Mouse (Mus musculus) hindbrain, embryonic 14.5 days (tissue): ENCODE measurements around the gene Birc7. TPM values are rescaled to one million over a fixed set of nuclear protein-coding genes. Genes with fewer than 3 reads are reported as not detected.

Experiments
- ATAC-seq: fragments of 200-750 bp; cut with Nextera tagmentation; 2 replicates; pipeline ENCODE4 v1.8.0; 2017; ENCODE audit warnings: moderate number of reproducible peaks, mild to moderate bottlenecking, moderate TSS enrichment, moderate library complexity; ENCODE audit not compliant: low FRiP score
- DNase-seq: peaks from one replicate; pipeline ENCODE4 v3.0.0-alpha.2; 2015; ENCODE audit warnings: low spot score
- H3K27ac ChIP-seq: fragments of 300-500 bp; sonication (generic); 2 replicates; pipeline ENCODE4 v1.5.1; 2014; ENCODE audit warnings: mild to moderate bottlenecking, moderate library complexity
- H3K27me3 ChIP-seq: fragments of 300-500 bp; sonication (generic); 2 replicates; pipeline ENCODE4 v1.6.1; 2014; ENCODE audit warnings: mild to moderate bottlenecking, low read length, mixed read lengths; ENCODE audit not compliant: control insufficient read depth, insufficient read depth
- H3K36me3 ChIP-seq: fragments of 300-500 bp; sonication (generic); replicated peaks from 2 replicates; pipeline ENCODE4 v1.6.1; 2014; ENCODE audit not compliant: control insufficient read depth, insufficient read depth
- H3K4me1 ChIP-seq: fragments of 300-500 bp; sonication (generic); replicated peaks from 2 replicates; pipeline ENCODE4 v1.6.1; 2014; ENCODE audit warnings: antibody characterized with exemption, low read length, mixed read lengths; ENCODE audit not compliant: control insufficient read depth, insufficient read depth
- H3K4me2 ChIP-seq: fragments of 300-500 bp; sonication (generic); replicated peaks from 2 replicates; pipeline ENCODE4 v1.6.1; 2014; ENCODE audit warnings: mild to moderate bottlenecking, moderate library complexity
- H3K4me3 ChIP-seq: fragments of 300-500 bp; sonication (generic); replicated peaks from 2 replicates; pipeline ENCODE4 v1.5.1; 2014; ENCODE audit warnings: mild to moderate bottlenecking, low read length
- H3K9ac ChIP-seq: fragments of 300-500 bp; sonication (generic); 2 replicates; pipeline ENCODE4 v1.6.1; 2014
- H3K9me3 ChIP-seq: fragments of 300-500 bp; sonication (generic); 2 replicates; pipeline ENCODE4 v1.6.1; 2016; ENCODE audit warnings: low read length; ENCODE audit not compliant: control insufficient read depth
- WGBS: fragments of 180-500 bp; shearing (Covaris S2); extraction: QIAGEN DNeasy Blood & Tissue Kit; methylation state at CpG from one replicate; pipeline ENCODE4 v1.1.7; 2014; 5-methylcytosine and 5-hydroxymethylcytosine counted together
- polyA plus RNA-seq: library from polyadenylated mRNA; unstranded; fragments of >200 nt; fragmentation: Nextera tagmentation; extraction: Ambion mirVana; gene quantifications from 2 replicates; pipeline ENCODE4 v1.2.1, GENCODE M21; 2014

Gene Birc7
- polyA plus RNA-seq, 1 experiment from 2014 or later: 0.33 TPM

DNA sequence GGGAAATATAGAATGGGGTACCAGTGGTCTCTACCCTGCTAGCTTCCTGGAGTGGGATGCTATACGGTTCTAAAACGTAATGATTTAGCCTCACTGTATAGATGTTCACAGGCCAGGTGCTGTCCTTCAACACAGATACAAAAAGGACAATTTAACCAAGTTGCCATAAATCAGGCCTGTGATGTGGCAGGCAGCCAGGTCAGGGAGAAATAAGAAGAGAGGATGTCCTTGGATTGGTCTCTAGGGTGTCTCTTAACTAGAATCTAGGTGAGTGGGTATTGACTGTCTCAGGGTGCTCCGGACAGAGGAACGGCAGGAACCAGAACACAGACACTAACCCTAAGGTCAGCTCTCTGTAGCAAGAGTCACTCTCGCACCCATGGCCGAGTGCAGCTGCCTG is 6.1 kb upstream of the Birc7 start:
- H3K4me1 ChIP-seq: peaks cover 8% of the 10 kb centered on the region
- H3K4me3 ChIP-seq: no peak overlapping the region
- no peak for ATAC-seq

DNA sequence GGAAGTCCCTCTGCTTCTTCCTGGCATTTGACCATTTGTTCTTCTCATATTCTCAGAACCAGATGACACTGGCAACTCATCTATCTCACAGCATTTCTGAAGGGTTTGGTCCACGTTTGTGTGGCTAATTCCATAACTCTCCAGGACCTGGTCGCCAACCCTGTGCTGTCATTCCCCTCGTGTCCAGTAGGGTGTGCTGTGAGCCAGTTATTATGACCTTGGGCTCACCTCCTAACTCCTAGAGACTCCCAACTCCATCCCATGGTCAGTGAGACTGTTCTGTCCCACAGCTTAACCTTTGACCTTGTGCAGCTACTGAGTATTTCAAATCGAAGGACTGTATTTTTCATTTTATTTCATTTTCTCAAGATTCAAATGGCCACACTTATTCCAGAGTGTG is 3.6 kb upstream of the Birc7 start:
- no peak overlapping the region for H3K27ac ChIP-seq
- H3K9ac ChIP-seq: no peak overlapping the region
- H3K27me3 ChIP-seq: no peaks in the 10 kb centered on the region
- ATAC-seq (no peak), DNase-seq (peak; percentile 81)
- WGBS: 4% methylated on average over 4 of the region's 4 CpGs
- no peaks in the 10 kb centered on the region for H3K36me3 ChIP-seq
- no peak overlapping the region for H3K4me3 ChIP-seq
- H3K4me2 ChIP-seq: no peak overlapping the region
- H3K4me1 ChIP-seq: no peaks in the 10 kb centered on the region; the same call in 1 of the 2 replicates
- H3K9me3 ChIP-seq: no peaks in the 10 kb centered on the region

More for the DNA sequence above, 6.1 kb upstream of the Birc7 start:
- no peak for DNase-seq
- no peaks in the 10 kb centered on the region for H3K9me3 ChIP-seq
- H3K4me2 ChIP-seq: no peak overlapping the region
- H3K27me3 ChIP-seq: no peaks in the 10 kb centered on the region
- 91% methylated on average over 6 of the region's 6 CpGs for WGBS
- no peak overlapping the region for H3K9ac ChIP-seq
- no peak overlapping the region for H3K27ac ChIP-seq
- H3K36me3 ChIP-seq: peaks cover 13% of the 10 kb centered on the region

DNA sequence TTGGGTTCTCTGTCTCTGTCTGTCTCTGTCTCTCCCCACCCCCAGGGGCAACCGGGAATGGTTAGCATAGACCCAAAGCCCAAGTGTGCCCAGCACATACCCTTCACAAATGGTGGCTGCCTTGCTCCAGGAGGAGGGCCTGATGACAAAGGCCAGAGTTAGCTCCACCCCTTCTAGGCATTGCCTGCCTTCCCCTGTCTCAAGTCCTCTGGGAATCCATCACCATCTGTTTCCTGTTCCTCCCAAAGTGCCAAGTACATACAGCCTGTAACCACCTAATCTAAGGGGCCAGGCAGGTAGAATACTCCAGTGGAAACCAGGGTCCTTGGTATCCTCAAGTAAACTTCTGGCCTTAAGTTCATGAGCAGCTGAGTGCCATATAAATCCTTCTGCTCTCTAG is 3.6 kb downstream of the Birc7 start:
- Histone ChIP-seq H3K4me1 (no peaks in the 10 kb centered on the region), H3K9ac (no peak overlapping the region), H3K27ac (no peak overlapping the region), H3K36me3 (peaks cover 21% of the 10 kb centered on the region), H3K9me3 (no peaks in the 10 kb centered on the region), H3K27me3 (no peaks in the 10 kb centered on the region), H3K4me2 (no peak overlapping the region), H3K4me3 (no peak overlapping the region)
- DNase-seq (no peak), ATAC-seq (no peak)
- 81% methylated on average over 1 of the region's 1 CpGs for WGBS

DNA sequence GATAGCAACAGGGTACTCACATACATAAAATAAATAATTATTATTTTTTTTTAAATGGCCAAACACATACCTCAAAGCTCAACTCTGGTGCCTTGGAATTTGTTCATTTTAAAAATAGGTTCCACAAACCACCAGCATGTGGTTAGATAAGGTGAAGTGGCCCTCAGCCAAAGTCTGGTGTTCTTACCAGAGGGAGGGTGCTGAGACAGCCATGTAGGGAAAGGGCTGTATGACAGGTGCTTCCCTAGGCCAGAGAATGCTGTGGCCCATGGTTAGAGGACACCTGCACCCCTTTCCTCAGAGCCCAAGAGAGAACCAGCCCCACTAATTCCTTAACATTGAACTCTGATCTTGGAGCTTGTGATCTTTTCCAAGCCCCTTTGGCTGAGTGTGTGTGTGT is 11.4 kb downstream of the Birc7 start:
- H3K36me3 ChIP-seq: peaks cover 28% of the 10 kb centered on the region
- H3K27ac ChIP-seq: no peak overlapping the region
- no peaks in the 10 kb centered on the region for H3K9me3 ChIP-seq
- no peaks in the 10 kb centered on the region for H3K4me1 ChIP-seq
- no peak overlapping the region for H3K9ac ChIP-seq
- H3K27me3 ChIP-seq: no peaks in the 10 kb centered on the region
- H3K4me3 ChIP-seq: no peak overlapping the region
- DNase-seq (no peak), ATAC-seq (no peak)
- no peak overlapping the region for H3K4me2 ChIP-seq

DNA sequence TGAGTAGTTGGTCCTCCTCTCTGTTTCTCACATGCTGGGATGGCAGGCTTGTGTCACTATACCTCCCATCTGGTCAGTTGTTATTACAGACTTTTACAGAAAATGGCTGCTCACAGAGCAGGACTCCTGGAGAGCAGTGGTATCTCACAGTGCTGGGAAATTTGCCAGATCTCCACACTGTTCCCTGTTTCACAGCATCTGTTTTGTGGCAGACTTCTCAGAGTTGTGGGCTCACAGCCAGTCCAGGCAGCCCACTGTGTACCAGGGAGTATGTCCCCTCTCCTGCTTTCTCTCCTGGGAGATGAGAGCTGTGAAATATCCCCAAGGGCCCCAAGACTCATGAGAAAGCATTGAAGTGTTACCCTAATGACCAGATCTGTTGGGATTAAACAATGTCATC is 13.0 kb downstream of the Birc7 start:
- peak overlapping the region; percentile 41; the same call in 1 of the 2 replicates for H3K27ac ChIP-seq
- no peak overlapping the region for H3K9ac ChIP-seq
- H3K4me2 ChIP-seq: no peak overlapping the region
- no peak overlapping the region for H3K4me3 ChIP-seq
- no peaks in the 10 kb centered on the region for H3K27me3 ChIP-seq
- H3K9me3 ChIP-seq: no peaks in the 10 kb centered on the region
- no peak for ATAC-seq
- DNase-seq: no peak
- H3K4me1 ChIP-seq: no peaks in the 10 kb centered on the region
- H3K36me3 ChIP-seq: peaks cover 25% of the 10 kb centered on the region

DNA sequence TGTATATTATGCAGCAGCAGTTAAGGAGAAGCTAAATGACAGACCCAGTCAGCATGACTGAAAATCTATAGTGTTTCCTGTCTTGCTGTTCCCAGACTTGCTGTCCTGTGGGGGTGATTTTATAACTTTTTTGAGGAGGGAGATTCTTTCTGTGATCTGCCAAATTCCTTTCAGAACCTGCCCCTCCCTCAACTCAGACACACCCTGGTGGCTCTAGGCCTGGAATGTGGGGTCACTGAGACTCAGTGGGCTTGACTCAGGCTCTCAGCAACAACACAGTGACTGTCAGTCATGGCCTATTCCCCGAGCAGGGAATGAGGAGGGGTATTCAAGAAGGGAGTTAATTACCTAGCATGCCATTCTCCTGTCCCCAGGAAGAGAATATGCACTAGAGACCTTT is 21.1 kb downstream of the Birc7 start:
- DNase-seq (no peak), ATAC-seq (no peak)
- Histone ChIP-seq H3K4me2 (no peak overlapping the region), H3K27me3 (no peaks in the 10 kb centered on the region), H3K4me3 (no peak overlapping the region), H3K36me3 (no peaks in the 10 kb centered on the region), H3K27ac (no peak overlapping the region), H3K4me1 (peaks cover 38% of the 10 kb centered on the region), H3K9me3 (no peaks in the 10 kb centered on the region), H3K9ac (no peak overlapping the region)
- WGBS: 23% methylated on average over 1 of the region's 1 CpGs

DNA sequence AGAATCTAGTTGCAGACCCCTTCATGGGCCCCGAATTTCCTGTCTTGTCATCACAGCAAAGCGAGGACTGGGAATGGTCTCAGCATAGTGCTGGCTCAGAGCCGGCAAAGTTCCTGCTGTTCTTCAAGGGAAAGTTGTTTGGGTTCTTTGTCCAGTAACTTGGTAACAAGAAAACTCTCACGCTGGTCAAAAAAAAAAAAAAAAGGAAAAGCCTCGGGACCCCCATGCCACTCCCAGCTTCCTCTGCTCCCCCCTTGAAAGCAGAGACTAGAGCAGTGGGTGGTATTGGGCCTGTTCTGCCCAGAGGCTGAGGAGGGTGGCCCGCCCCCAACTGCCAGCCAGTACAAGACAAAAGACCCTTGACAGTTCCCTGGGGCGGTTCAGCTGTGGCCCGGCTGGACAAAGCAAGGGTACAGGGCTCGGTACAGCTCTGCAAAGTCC is 23.9 kb downstream of the Birc7 start:
- H3K9ac ChIP-seq: peak overlapping the region; percentile 86
- peak overlapping the region; percentile 83 for H3K4me2 ChIP-seq
- no peaks in the 10 kb centered on the region for H3K36me3 ChIP-seq
- no peaks in the 10 kb centered on the region for H3K9me3 ChIP-seq
- H3K27me3 ChIP-seq: no peaks in the 10 kb centered on the region
- peak; percentile 63 for DNase-seq
- H3K4me1 ChIP-seq: peaks cover 38% of the 10 kb centered on the region
- ATAC-seq: peak; percentile 62
- H3K4me3 ChIP-seq: peak overlapping the region; percentile 66
- peak overlapping the region; percentile 92 for H3K27ac ChIP-seq
- WGBS: 3% methylated on average over 9 of the region's 9 CpGs

DNA sequence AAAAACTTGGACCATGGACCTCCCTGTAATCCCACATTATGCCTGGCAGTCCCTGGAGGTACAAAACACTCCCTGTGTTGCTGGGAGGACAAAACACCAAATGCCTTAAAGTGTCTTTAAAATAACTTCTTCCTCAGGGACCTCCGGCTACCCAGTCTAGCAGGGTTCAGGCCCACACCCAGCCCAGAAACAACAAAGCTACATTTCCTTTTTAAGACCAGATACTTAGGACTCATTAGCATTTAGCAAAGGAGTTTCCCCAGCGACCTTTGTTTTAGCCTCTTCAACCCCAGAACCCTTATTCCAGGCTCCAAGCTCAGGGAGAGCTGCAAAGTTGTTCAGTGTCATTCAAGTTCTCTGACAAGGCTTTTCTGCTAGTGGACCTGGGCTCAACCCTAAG is 24.8 kb downstream of the Birc7 start:
- Histone ChIP-seq H3K9me3 (no peaks in the 10 kb centered on the region), H3K36me3 (no peaks in the 10 kb centered on the region), H3K27me3 (no peaks in the 10 kb centered on the region), H3K4me1 (peaks cover 38% of the 10 kb centered on the region), H3K4me2 (peak overlapping the region; percentile 83), H3K4me3 (peak overlapping the region; percentile 66), H3K27ac (peak overlapping the region; percentile 92), H3K9ac (peak overlapping the region; percentile 86)
- WGBS: 0% methylated on average over 2 of the region's 2 CpGs
- DNase-seq: peak; percentile 28
- no peak for ATAC-seq

DNA sequence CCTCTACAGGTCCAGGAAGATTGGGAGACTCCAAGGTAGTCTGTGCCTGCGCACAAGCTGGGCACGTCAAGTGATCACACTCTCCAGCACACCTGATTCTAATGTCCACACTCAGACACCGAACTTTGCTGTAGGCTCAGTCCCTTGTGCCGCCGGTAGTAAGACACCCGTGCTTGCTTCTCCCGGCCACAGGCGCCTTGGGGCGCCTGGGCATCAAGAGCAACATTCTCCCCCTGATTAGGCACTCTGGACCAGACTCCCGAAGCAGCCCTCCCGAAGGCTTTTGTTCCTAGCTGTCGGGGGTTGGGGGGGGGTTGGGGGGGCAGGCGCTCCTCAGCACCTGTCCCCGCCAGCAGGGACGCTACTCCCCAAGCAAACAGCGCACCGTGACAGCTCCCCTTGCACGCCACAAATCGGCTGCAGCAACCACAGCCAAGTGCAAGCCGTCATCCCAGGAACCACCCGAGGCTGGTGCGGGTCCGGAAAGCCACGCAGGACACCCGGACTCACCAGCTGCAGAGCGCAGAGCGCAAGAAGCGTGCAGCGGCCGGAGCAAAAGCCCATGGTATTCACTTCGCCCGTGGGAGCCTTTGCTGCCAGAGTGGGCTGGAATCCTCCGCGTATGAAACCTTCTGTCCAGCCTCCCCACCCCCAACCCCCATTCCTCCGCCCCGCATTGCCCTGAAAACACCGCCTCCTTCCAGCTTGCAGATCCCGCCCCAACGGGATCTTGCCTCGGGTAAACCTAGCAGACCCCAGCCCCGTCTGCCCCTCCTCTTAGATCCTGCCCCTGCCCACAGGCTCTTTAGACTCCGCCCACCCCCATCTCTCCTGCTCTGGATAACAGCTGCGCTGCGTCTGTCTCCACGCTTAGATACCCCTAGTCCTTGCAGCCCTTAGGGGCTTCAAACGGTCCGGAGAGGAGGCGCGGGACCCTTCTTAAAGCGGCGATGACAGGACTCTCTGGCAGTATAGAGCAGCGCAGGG is 25.5 kb downstream of the Birc7 start, which contains the start of gene Nkain4:
TSS of gene Nkain4 (minus strand) at position 639 of the 987 bp plus-strand sequence.
- H3K9me3 ChIP-seq: no peaks in the 10 kb centered on the region
- ATAC-seq: peak; percentile 93
- H3K27ac ChIP-seq: peak within 1 kb of the TSS; percentile 92
- H3K36me3 ChIP-seq: no peaks in the 10 kb centered on the region
- H3K9ac ChIP-seq: peak within 1 kb of the TSS; percentile 86
- no peaks in the 10 kb centered on the region for H3K27me3 ChIP-seq
- peaks cover 36% of the 10 kb centered on the region for H3K4me1 ChIP-seq
- WGBS: under 1% methylated on average over 52 of the region's 52 CpGs
- H3K4me2 ChIP-seq: peak within 1 kb of the TSS; percentile 83
- peak; percentile 80 for DNase-seq
- peak within 1 kb of the TSS; percentile 66 for H3K4me3 ChIP-seq
